Mouse (Mus musculus): ENCODE measurements at regions not wholly inside any gene's neighbourhood (a gene's known extent, or its start where the extent isn't known, plus 50 kb on each side); places are given as distances from the start of the nearest gene placed in this dataset.
A peak's percentile ranks its signal among the peaks of the same experiment; 100 is the strongest.

DNA sequence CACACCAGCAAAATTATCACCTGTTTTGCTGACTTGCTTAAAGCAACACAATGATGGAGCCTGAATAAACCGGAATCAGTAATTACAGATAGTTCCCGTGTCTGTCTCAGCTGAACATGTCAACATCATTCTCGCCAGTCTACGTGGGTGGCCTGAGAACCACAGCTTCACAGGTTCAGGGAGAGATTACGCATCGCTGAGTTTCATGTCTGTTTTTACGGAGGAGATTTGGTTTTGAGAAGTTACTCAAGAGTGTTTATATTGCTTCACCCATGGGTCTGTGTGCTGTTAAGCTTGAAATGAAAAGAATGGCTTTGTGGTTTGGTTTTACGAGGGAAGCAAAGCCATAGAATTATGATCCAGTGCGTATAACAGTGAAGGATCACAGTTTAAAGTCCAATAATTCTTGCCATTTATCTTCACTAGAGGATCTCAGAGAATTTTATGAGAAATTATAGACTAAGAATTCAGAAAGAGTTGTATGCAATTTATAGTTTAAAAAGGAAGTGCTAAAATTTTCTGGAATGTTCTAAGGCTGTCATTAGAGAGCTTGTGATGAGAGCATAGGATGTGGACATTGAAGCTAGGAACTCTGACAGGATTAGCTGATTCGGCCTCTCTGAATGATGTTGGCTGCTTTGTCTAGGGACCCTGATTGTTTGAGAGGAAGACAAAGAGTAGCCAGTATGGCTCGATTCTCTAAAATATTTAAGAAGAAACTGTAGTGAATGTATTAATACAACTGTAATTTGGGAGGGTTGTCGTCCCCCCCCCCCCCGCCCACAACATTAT, 119.4 kb upstream of the Nectin3 start:
- ATAC-seq (replicated peaks): no peak
- WGBS: 54% methylated on average over 13 of the region's 13 CpGs
- Histone ChIP-seq H3K9me3 (no peaks in the 10 kb centered on the region), H3K27me3 (replicated peaks) (no peaks in the 10 kb centered on the region), H3K27ac (no peak overlapping the region), H3K4me1 (no peaks in the 10 kb centered on the region), H3K4me3 (no peak overlapping the region), H3K4me2 (no peak overlapping the region), H3K36me3 (replicated peaks) (no peaks in the 10 kb centered on the region), H3K9ac (no peak overlapping the region)

GRCm38 (mm10) chr16:46616606-46617005, 118.3 kb upstream of the Nectin3 start:
- H3K4me1 ChIP-seq: no peaks in the 10 kb centered on the region
- no peaks in the 10 kb centered on the region for H3K27me3 ChIP-seq (replicated peaks)
- H3K4me2 ChIP-seq: no peak overlapping the region
- no peak for ATAC-seq (replicated peaks)
- H3K27ac ChIP-seq: no peak overlapping the region
- no peak overlapping the region for H3K4me3 ChIP-seq
- no peaks in the 10 kb centered on the region for H3K36me3 ChIP-seq (replicated peaks)
- H3K9me3 ChIP-seq: no peaks in the 10 kb centered on the region
- H3K9ac ChIP-seq: no peak overlapping the region

GRCm38 (mm10) chr16:46613062-46613818, 114.9 kb upstream of the Nectin3 start:
- no peak overlapping the region for H3K27ac ChIP-seq
- H3K9ac ChIP-seq: no peak overlapping the region
- no peaks in the 10 kb centered on the region for H3K9me3 ChIP-seq
- H3K4me1 ChIP-seq: no peaks in the 10 kb centered on the region
- 76% methylated on average over 5 of the region's 5 CpGs for WGBS
- H3K27me3 ChIP-seq (replicated peaks): no peaks in the 10 kb centered on the region
- H3K4me2 ChIP-seq: no peak overlapping the region
- ATAC-seq (replicated peaks): no peak
- H3K36me3 ChIP-seq (replicated peaks): no peaks in the 10 kb centered on the region
- H3K4me3 ChIP-seq: no peak overlapping the region

DNA sequence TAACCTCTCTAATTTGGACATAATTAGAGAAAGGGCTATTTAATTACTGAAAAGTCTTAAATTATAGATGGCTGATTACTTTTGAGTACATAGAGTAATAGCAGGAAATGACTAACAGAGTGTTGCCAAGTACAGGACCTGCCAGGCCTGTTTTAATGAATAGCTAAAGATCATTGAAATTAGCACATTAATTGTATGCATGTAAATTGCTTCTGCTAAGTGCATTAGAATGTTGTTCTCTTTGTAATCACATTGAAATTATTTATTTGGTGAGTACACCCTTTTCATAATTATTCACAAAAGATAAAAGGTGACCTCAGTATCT, 107.5 kb upstream of the Nectin3 start:
- Histone ChIP-seq H3K9me3 (no peaks in the 10 kb centered on the region), H3K4me3 (no peak overlapping the region), H3K36me3 (replicated peaks) (no peaks in the 10 kb centered on the region), H3K27ac (no peak overlapping the region), H3K27me3 (replicated peaks) (no peaks in the 10 kb centered on the region), H3K4me2 (no peak overlapping the region), H3K4me1 (0 out of 2 replicates have a peak, but pooled peaks cover 2% of the 10 kb centered on the region), H3K9ac (no peak overlapping the region)
- ATAC-seq (replicated peaks): no peak

GRCm38 (mm10) chr16:46605001-46605878, 106.9 kb upstream of the Nectin3 start:
- Histone ChIP-seq H3K4me1 (0 out of 2 replicates have a peak, but pooled peaks cover 2% of the 10 kb centered on the region), H3K4me3 (no peak overlapping the region), H3K9me3 (no peaks in the 10 kb centered on the region), H3K4me2 (0 out of 2 replicates have a peak overlapping the region, but pooled peaks have one; percentile 6), H3K27me3 (replicated peaks) (no peaks in the 10 kb centered on the region), H3K27ac (0 out of 2 replicates have a peak overlapping the region, but pooled peaks have one; percentile 11), H3K36me3 (replicated peaks) (no peaks in the 10 kb centered on the region), H3K9ac (no peak overlapping the region)
- ATAC-seq (replicated peaks): peak; percentile 57; the same call in 1 of the 2 replicates
- 50% methylated on average over 11 of the region's 11 CpGs for WGBS

DNA sequence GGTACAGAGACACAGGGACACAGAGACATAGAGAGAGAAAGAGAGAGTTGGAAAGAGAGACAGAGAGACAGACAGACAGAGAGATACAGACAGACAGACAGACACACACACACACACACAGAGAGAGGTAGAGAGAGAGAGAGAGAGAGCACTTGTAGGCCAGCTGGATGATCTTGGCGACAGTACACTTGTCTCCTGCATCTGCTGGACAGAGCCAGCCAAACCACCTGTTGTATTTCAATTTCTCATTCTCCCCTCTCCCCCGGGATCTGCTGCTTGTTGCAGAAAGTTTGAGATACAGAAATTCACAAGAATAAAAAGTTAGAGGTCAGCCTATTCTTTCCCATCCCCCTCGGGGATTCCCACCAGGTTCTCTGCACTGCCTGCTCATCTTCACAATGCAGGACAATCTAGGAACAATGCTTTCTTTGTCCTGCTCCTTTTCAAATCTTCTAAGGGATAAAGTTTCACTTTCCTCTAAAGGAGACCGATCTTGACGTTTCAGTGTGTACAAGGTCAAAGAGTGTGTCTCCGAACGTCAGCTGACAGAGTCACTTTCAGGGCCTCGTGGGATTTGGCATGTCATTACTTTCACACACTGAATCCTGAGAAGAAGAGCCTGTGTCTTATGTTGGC, 94.4 kb upstream of the Nectin3 start:
- 9% methylated on average over 8 of the region's 8 CpGs for WGBS

DNA sequence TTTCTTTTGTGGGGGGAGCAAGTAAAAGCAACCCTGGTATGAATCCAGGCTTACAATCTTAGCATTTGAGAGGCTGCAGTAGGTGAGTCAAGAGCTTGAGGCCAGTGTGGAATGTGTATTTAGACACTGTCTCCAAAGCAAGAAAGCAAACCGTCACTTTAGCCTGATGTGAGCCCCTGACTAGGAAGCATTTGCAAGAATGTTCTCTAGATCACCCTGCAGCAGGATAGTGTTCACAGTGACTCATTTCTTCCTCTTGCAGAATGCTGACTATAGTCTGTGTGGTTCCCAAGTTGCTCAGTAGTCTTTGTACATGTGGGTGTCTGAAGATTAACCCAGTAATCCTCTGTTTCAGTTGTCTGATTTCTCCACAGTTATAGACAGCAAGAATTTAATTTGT, 88.7 kb upstream of the Nectin3 start:
- Histone ChIP-seq H3K27me3 (replicated peaks) (no peaks in the 10 kb centered on the region), H3K36me3 (replicated peaks) (no peaks in the 10 kb centered on the region), H3K4me2 (no peak overlapping the region), H3K4me1 (no peaks in the 10 kb centered on the region), H3K4me3 (no peak overlapping the region), H3K9me3 (no peaks in the 10 kb centered on the region), H3K9ac (no peak overlapping the region), H3K27ac (no peak overlapping the region)
- ATAC-seq (replicated peaks): no peak
- 72% methylated on average over 1 of the region's 1 CpGs for WGBS

More for the DNA sequence above, 94.4 kb upstream of the Nectin3 start:
- Histone ChIP-seq H3K9ac (no peak overlapping the region), H3K4me1 (no peaks in the 10 kb centered on the region), H3K27ac (no peak overlapping the region), H3K9me3 (no peaks in the 10 kb centered on the region), H3K27me3 (replicated peaks) (no peaks in the 10 kb centered on the region), H3K4me3 (no peak overlapping the region), H3K4me2 (no peak overlapping the region), H3K36me3 (replicated peaks) (no peaks in the 10 kb centered on the region)
- no peak for ATAC-seq (replicated peaks)

GRCm38 (mm10) chr16:46584502-46584901, 86.2 kb upstream of the Nectin3 start:
- no peak for ATAC-seq (replicated peaks)
- Histone ChIP-seq H3K27ac (no peak overlapping the region), H3K9ac (no peak overlapping the region), H3K27me3 (replicated peaks) (no peaks in the 10 kb centered on the region), H3K9me3 (no peaks in the 10 kb centered on the region), H3K4me1 (no peaks in the 10 kb centered on the region), H3K4me3 (no peak overlapping the region), H3K4me2 (no peak overlapping the region), H3K36me3 (replicated peaks) (no peaks in the 10 kb centered on the region)

DNA sequence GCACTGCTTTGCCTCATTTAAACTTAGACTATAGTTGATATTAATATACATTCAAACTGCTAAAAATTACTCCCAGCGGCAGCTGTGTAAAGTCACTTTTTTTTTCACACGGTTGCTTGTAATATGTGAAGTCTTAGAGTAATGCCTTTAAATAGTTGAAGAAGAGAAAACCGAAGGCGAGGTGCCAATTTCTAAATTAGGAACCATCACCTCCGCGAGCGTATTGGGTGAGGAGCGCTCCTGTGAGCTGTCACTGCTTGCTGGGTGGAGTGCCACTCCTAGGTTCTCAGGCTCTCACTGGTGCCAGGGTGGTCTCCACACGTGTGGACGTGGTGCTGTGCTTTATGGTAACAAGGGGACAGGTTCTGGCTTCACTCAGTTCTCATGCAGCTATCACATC, 82.8 kb upstream of the Nectin3 start:
- Histone ChIP-seq H3K27me3 (replicated peaks) (no peaks in the 10 kb centered on the region), H3K36me3 (replicated peaks) (no peaks in the 10 kb centered on the region), H3K4me1 (no peaks in the 10 kb centered on the region), H3K4me2 (no peak overlapping the region), H3K27ac (no peak overlapping the region), H3K9ac (no peak overlapping the region), H3K4me3 (no peak overlapping the region), H3K9me3 (no peaks in the 10 kb centered on the region)
- 93% methylated on average over 10 of the region's 10 CpGs for WGBS
- no peak for ATAC-seq (replicated peaks)

GRCm38 (mm10) chr16:46574221-46574620, 75.9 kb upstream of the Nectin3 start:
- Histone ChIP-seq H3K36me3 (replicated peaks) (no peaks in the 10 kb centered on the region), H3K27ac (no peak overlapping the region), H3K4me2 (no peak overlapping the region), H3K9ac (no peak overlapping the region), H3K4me1 (0 out of 2 replicates have a peak, but pooled peaks cover 3% of the 10 kb centered on the region), H3K4me3 (no peak overlapping the region), H3K27me3 (replicated peaks) (no peaks in the 10 kb centered on the region), H3K9me3 (no peaks in the 10 kb centered on the region)
- ATAC-seq (replicated peaks): peak; percentile 62; the same call in 1 of the 2 replicates
- WGBS: 44% methylated on average over 6 of the region's 6 CpGs

DNA sequence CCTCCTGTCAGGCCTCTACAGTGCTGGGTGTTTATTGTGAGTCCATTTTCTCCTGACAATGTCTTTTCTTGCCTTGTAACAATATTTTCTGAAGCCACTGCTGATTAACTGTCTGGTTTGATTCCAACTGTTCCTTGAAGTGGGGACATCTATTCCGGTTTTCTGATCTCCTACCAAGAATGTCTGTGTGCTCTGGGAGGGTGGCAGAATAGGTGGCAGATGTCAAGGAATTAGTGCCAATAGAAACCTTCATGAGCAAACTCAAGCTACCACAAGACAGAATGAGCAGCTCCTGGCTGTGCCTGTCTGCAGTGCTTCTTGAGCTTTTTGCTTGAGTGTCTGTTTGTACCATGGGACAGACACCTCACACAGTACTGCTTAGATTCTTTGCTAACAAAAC, 69.1 kb upstream of the Nectin3 start:
- no peak overlapping the region for H3K9ac ChIP-seq
- H3K27ac ChIP-seq: no peak overlapping the region
- H3K36me3 ChIP-seq (replicated peaks): no peaks in the 10 kb centered on the region
- H3K27me3 ChIP-seq (replicated peaks): no peaks in the 10 kb centered on the region
- no peaks in the 10 kb centered on the region for H3K4me1 ChIP-seq
- no peak for ATAC-seq (replicated peaks)
- H3K4me2 ChIP-seq: no peak overlapping the region
- no peak overlapping the region for H3K4me3 ChIP-seq
- H3K9me3 ChIP-seq: no peaks in the 10 kb centered on the region
- WGBS: 80% methylated on average over 1 of the region's 1 CpGs

Data from midbrain, embryonic 15.5 days (tissue).